Mouse (Mus musculus): ENCODE measurements at regions not wholly inside any gene's neighbourhood (a gene's known extent, or its start where the extent isn't known, plus 50 kb on each side); places are given as distances from the start of the nearest gene placed in this dataset.

GRCm38 (mm10) chr16:70239432-70239941 is 74.3 kb upstream of the Gbe1 start:
- TF ChIP-seq ELF1 (IDR thresholded peaks at IDR 0.05; ENCODE audit: low read depth, low read length) (no peak), CHD2 (IDR thresholded peaks at IDR 0.05; ENCODE audit: low read length) (no peak), CTCF (conservative IDR thresholded peaks at IDR 0.05 in 1 of 2, IDR thresholded peaks at IDR 0.05 in 1 of 2; ENCODE audit: low read depth in 2 of 2, low read length in 2 of 2) (no peak), JUN (IDR thresholded peaks at IDR 0.05; ENCODE audit: insufficient read depth, low read depth, low read length) (no peak), USF1 (IDR thresholded peaks at IDR 0.05; ENCODE audit: low read depth, low read length) (no peak), UBTF (IDR thresholded peaks at IDR 0.05; ENCODE audit: low read depth, low read length) (no peak)

Data from CH12.LX (cell line).